Mouse (Mus musculus) left cerebral cortex, postnatal 14 days (tissue): ENCODE measurements at regions not wholly inside any gene's neighbourhood (a gene's known extent, or its start where the extent isn't known, plus 50 kb on each side); places are given as distances from the start of the nearest gene placed in this dataset.

ENCODE experiments used
- DNase-seq, 2 experiments: peaks; one replicate each; pipeline ENCODE4 v3.0.0; 2021 to 2022; ENCODE audit warnings: low spot score in 2 of 2, mixed read lengths in 1 of 2
- intact Hi-C: fragments of 180-260 bp; cut with DNase I; formaldehyde crosslinking; loops from one replicate; pipeline ENCODE4 v1.15.1; 2025

DNA sequence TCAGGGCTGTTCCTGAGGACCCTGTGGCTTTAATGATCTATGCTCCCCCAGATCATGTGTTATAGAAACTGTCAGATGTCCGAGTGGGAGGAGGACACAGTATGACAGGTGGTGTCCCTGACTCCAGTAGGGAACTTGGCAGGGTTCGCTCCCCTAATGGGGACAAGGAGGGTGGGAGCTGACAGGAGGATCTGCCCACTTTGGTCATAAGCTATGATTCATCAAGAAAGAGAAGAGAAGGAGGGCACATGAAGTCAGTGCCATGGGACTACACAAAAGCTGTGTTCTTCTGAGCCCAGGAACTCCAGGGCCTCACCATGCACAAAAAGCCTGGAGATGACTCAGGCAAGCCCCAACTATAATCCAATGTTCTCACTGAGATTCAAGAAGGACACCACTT, 162.2 kb upstream of the Brinp1 start:
- intact Hi-C loops: loop anchor here (10.0 kb wide), 1 partner anchor 628 kb away; no protein-coding TSS in a partner anchor
- no peak for DNase-seq

GRCm38 (mm10) chr4:69105188-69105587, 151.0 kb upstream of the Brinp1 start:
- DNase-seq: no peak
- intact Hi-C loops: no loop called here

- DNase-seq: peak; percentile 27 to 67
- intact Hi-C loops: loop anchor here (5.0 kb wide), 1 partner anchor 139 kb away; no protein-coding TSS in a partner anchor
These were observed 141.7 kb upstream of the Brinp1 start for GRCm38 (mm10) chr4:69095748-69096408.

GRCm38 (mm10) chr4:69078085-69078484, 123.9 kb upstream of the Brinp1 start:
- intact Hi-C loops: no loop called here
- no peak for DNase-seq

DNA sequence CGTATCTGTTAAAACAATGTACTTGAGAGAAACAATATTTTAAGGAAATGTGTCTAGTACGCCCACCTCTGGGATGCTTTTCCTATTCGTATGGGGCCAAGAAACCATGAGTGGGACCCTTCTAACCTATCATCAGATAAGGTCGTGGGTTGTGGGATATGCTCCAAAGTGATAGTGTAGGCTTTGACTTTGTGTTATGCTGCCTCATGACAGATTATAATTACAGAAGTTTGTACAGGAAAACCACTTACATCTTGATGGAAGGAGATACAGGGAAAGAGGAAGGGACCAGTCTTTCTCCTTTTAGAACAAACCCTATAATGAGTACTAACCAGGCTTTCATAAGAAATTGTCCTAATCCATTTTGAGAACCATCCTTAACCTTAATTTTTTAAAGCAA, 123.1 kb upstream of the Brinp1 start:
- intact Hi-C loops: no loop called here
- DNase-seq: no peak

DNA sequence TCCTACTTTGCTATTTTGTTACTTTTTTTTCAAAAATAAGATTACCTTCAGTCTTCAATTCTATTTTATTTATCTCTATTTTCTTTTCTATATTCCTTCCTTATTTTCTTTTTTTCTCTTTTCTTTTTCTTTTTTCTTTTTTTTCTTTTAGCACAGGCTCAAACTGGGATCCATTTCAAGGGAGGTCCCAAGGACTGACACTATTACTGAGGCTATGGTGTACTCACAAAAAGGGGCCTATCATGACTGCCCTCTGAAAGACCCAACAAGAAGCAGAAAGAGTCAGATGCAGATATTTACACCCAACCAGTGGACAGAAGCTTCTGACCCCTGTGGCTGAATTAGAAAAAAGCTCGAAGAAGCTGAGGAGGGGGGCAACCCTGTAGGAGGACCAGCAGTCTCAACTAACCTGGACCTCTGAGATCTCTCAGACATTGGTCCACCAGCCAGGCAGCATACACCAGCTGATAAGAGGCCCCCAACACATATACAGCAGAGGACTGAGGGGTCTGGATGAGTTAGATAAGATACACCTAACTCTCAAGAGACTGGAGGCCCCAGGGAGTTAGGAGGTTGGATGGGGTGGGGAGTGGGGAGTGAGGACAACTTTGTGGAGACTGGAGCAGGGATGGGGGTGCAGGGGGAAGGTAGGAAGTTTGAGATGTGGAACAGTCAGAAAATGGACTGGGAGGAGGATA, 85.6 kb upstream of the Brinp1 start:
- DNase-seq: no peak
- intact Hi-C loops: no loop called here

GRCm38 (mm10) chr4:69034166-69034565, 80.0 kb upstream of the Brinp1 start:
- no peak for DNase-seq
- intact Hi-C loops: no loop called here

DNA sequence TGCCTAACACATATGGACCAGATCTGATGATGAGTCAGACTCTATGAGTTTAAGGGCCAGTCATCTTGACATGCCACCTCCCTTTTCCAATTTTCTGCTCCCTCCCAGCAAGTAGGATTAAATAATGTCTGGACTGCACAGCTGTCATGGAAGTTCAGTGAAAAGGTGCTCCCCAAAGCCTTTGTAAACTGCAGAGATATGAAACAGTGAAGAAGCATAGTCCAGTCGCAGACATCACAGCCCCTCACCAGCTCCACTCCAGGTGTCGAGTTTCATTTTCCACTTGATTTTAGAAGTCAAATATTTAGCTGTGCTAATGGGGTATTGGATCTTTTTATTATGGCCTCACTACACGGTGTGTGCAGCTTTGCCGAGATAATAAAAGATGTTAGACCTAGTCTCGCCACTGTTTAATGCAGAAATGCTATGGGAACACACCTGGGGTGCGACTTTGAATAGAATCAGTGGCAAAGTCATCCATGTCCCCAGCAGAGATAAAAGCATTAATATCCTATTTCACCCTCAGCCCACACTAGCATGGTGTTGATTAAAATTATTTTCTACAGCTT, 66.0 kb upstream of the Brinp1 start:
- no peak for DNase-seq
- intact Hi-C loops: no loop called here

DNA sequence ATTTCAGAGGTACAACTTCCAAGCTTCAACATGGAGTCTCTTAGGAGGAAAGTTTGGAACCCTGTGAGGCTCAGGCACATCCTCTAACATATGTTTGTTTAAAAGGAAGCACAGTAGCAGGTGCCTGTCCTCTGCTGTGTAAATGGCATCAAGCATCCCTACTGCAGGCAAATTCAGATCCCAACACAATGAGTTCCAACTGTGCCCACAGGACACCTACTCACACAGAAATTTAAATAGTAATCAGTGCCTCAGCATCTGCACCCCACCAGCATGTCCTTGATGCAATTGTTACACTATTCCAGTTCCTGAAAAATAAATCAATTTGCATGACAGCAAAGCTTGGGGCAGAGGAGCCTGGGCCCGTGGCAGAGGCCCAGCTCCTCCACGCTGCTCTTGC, 61.2 kb upstream of the Brinp1 start:
- intact Hi-C loops: no loop called here
- peak in 1 of 2 experiments; percentile 6 for DNase-seq
